Mouse (Mus musculus) embryo, embryonic 9.5 days (tissue): Measurements from ENCODE around the gene Syt3.
A peak's percentile ranks its signal among the peaks of the same experiment; 100 is the strongest.

Experiments used
- DNase-seq: peaks from one replicate; pipeline ENCODE4 v3.0.0-alpha.2; 2017; ENCODE audit errors: extremely low spot score

Gene Syt3

GRCm38 (mm10) chr7:44356590-44357481, 27.1 kb upstream of the Syt3 start:
- peak; percentile 63 for DNase-seq

- no peak for DNase-seq
Observed at GRCm38 (mm10) chr7:44357531-44357930, 26.4 kb upstream of the Syt3 start.

- DNase-seq = no peak
Observed at GRCm38 (mm10) chr7:44358012-44358411, 25.9 kb upstream of the Syt3 start.

- no peak for DNase-seq
Observed at GRCm38 (mm10) chr7:44358886-44359654, 24.8 kb upstream of the Syt3 start.

GRCm38 (mm10) chr7:44359908-44360672, 23.8 kb upstream of the Syt3 start:
- peak; percentile 97 for DNase-seq

GRCm38 (mm10) chr7:44360792-44361301, 23.1 kb upstream of the Syt3 start:
- no peak for DNase-seq

- no peak for DNase-seq
Observed at GRCm38 (mm10) chr7:44372678-44373077, 11.2 kb upstream of the Syt3 start.

- no peak for DNase-seq
Observed at GRCm38 (mm10) chr7:44373460-44373859, 10.4 kb upstream of the Syt3 start.

- DNase-seq = peak; percentile 88
Observed at GRCm38 (mm10) chr7:44373889-44374652, 9.8 kb upstream of the Syt3 start.

- peak; percentile 71 for DNase-seq
Observed at GRCm38 (mm10) chr7:44374756-44375155, 9.1 kb upstream of the Syt3 start.

- DNase-seq = peak; percentile 61
Observed at GRCm38 (mm10) chr7:44375207-44375606, 8.7 kb upstream of the Syt3 start.

GRCm38 (mm10) chr7:44375793-44376192, 8.1 kb upstream of the Syt3 start:
- DNase-seq = no peak

- DNase-seq = no peak
Observed at GRCm38 (mm10) chr7:44378290-44378689, 5.6 kb upstream of the Syt3 start.

- no peak for DNase-seq
Observed at GRCm38 (mm10) chr7:44382541-44382940, 1.4 kb upstream of the Syt3 start.

- DNase-seq = no peak
Observed at GRCm38 (mm10) chr7:44384716-44385059, 786 bp downstream of the Syt3 start.

- no peak for DNase-seq
Observed at GRCm38 (mm10) chr7:44385720-44386119, 1.8 kb downstream of the Syt3 start, which contains the start of gene 1700008O03Rik. 1700008O03Rik (minus strand) TSS chr7:44385820.

- DNase-seq = no peak
Observed at GRCm38 (mm10) chr7:44391831-44392230, 7.9 kb downstream of the Syt3 start.

- DNase-seq = no peak
Observed at GRCm38 (mm10) chr7:44392341-44392740, 8.4 kb downstream of the Syt3 start.

- DNase-seq = no peak
Observed at GRCm38 (mm10) chr7:44393284-44393683, 9.4 kb downstream of the Syt3 start.

GRCm38 (mm10) chr7:44398570-44398969, 14.7 kb downstream of the Syt3 start:
- DNase-seq = peak; percentile 45

- DNase-seq = no peak
Observed at GRCm38 (mm10) chr7:44401673-44402072, 17.8 kb downstream of the Syt3 start.
